Mouse (Mus musculus): ENCODE data around the gene Fxyd3.

DNA sequence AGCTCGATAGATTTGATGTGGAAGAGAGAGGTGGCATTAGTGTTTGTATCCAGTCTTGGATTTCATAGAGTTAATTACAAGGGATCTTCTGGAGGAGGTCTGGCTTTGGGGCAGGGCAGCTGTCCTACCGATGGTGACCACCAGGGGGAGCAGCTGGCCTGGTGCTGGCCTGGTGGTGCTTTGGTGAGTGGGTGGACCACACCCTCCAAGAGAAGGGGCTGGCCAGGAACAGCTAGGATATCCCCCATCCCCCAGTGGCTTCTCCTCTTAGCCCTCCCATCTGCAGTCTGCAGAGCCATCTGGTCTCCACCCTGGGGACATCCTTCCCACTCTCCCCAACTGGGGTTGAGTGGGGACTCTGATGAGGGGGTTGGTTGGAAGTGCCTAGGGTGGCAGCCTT, 17.4 kb downstream of the Fxyd3 start, which contains the start of gene Lgi4:
- no peak for TF ChIP-seq POLR2A (IDR thresholded peaks at IDR 0.05; ENCODE audit: insufficient read depth, low read length)
- peak; percentile 98 for TF ChIP-seq CTCF (IDR thresholded peaks at IDR 0.05; ENCODE audit: low read depth, low read length)
- TF ChIP-seq EP300 (IDR thresholded peaks at IDR 0.05; ENCODE audit: insufficient read depth, low read depth, low read length) = no peak

Measured in ES-Bruce4 (cell line).